Comparison of ENCODE assay signal across 1 mouse cellular context in the genomic region with DNA sequence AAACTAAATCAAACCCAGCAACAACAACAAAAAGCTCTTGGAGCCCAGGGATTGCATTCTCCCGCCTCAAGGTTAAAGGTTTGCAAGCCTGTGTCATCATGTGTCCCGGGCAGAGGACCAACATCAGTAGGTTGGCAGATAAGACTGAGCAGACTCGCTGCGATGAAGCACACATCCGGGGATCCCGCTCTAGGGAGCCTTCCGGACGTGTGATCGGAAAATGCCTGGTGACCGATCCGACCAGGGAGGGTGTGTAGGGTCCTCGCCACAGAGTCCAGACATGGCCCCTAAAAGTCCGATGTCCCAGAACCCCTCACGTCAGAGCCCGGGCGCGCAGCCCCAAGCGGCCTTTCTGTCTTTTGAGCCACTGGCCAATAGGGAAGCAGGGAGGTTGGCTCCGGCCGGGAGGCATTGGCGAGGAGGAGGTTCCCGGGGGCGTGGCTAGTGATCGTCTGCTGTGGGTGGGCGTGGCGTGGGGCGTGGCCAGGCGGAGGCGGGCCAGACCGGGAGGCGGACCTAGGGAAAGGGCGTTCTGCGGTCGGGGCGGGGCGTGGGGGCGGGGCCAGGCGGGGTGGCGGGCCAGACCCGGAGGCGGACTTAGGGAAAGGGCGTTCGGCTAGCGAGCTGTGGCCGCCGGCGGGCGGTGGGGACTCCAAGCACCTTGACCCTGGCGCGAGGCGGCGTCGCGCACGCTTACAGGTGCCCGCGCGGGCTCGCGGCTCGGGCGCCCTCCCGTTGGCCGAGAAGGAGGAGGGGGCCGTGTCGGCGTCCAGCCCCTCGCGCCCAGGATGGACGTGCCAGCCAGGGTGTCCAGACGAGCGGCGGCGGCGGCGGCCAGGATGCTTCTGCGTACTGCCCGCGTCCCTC.
A peak's percentile ranks its signal among the peaks of the same experiment; 100 is the strongest.
TF ChIP-seq lines count a peak whose summit lies in the region.

A gene (plus strand): TSS at position 582 of the 867 bp plus-strand sequence.

TF ChIP-seq in CH12.LX, 34 proteins besides CTCF, POLR2A, EP300 and RAD21 (continued from another document):
- TF ChIP-seq ZKSCAN1 (IDR thresholded peaks at IDR 0.05; ENCODE audit: borderline replicate concordance, low read depth, low read length): no peak
- peak; percentile 84 for TF ChIP-seq NELFE (IDR thresholded peaks at IDR 0.05; ENCODE audit: low read depth, low read length)
- TF ChIP-seq ELF1 (IDR thresholded peaks at IDR 0.05; ENCODE audit: low read depth, low read length): peak; percentile 39; the same call in 1 of the 2 replicates
